Mouse (Mus musculus) liver, postnatal 0 days (tissue): ENCODE measurements around the gene Bud31.

Source experiments
- CTCF ChIP-seq: sonication (generic); IDR thresholded peaks from 2 replicates; pipeline ENCODE4 v1.5.1; 2016; ENCODE audit warnings: antibody characterized with exemption, low read depth
- EP300 ChIP-seq: IDR thresholded peaks from 2 replicates; pipeline ENCODE4 v1.6.1; 2016; ENCODE audit warnings: antibody characterized with exemption, low read depth, mild to moderate bottlenecking

- TF ChIP-seq CTCF, result no peak
- no peak for TF ChIP-seq EP300
These were observed 10.0 kb upstream of the Bud31 start for GRCm38 (mm10) chr5:145130191-145130590.
